Mouse (Mus musculus) ES-E14 (cell line): ENCODE results near the gene Grm4. TPM values are rescaled to one million over a fixed set of nuclear protein-coding genes. Genes with fewer than 3 reads are reported as not detected.
A peak's percentile ranks its signal among the peaks of the same experiment; 100 is the strongest.

Experiments
- DNase-seq: peaks from one replicate; pipeline ENCODE4 v3.0.0-alpha.2; 2013; ENCODE audit warnings: low read depth, low spot score
- H3K27ac ChIP-seq: 2 replicates; pipeline ENCODE4 v1.5.1; 2012; ENCODE audit warnings: low read depth, mild to moderate bottlenecking, low read length, moderate library complexity, mixed read lengths; ENCODE audit not compliant: poor library complexity, insufficient read depth, severe bottlenecking
- H3K36me3 ChIP-seq: 2 replicates; pipeline ENCODE4 v1.6.1; 2012; ENCODE audit warnings: mild to moderate bottlenecking, low read length, moderate library complexity, mixed read lengths; ENCODE audit not compliant: control insufficient read depth, poor library complexity, insufficient read depth, severe bottlenecking
- H3K4me1 ChIP-seq, 2 experiments: fragments of 150-350 bp in 1 of 2; sonication (generic) in 1 of 2; 2 replicates each; pipeline ENCODE4 v1.6.1; 2012; ENCODE audit warnings: low read length in 2 of 2, mild to moderate bottlenecking in 1 of 2, mixed read lengths in 1 of 2; ENCODE audit not compliant: control insufficient read depth in 2 of 2, insufficient read depth in 2 of 2, poor library complexity in 1 of 2
- H3K4me3 ChIP-seq, 2 experiments: fragments of 150-350 bp in 1 of 2; sonication (generic) in 1 of 2; 2 replicates each; pipeline ENCODE4 v1.5.1; 2012; ENCODE audit warnings: low read length in 2 of 2, low read depth in 1 of 2, mild to moderate bottlenecking in 1 of 2, mixed read lengths in 1 of 2; ENCODE audit not compliant: insufficient read depth in 1 of 2, poor library complexity in 1 of 2, severe bottlenecking in 1 of 2
- H3K9ac ChIP-seq: 2 replicates; pipeline ENCODE4 v1.6.1; 2012; ENCODE audit warnings: low read depth, mild to moderate bottlenecking, low read length, mixed read lengths; ENCODE audit not compliant: poor library complexity, insufficient read depth, severe bottlenecking
- H3K9me3 ChIP-seq: fragments of 150-350 bp; sonication (generic); 2 replicates; pipeline ENCODE4 v1.6.1; 2012; ENCODE audit warnings: low read depth, mild to moderate bottlenecking, low read length; ENCODE audit not compliant: control insufficient read depth, insufficient read depth
- CHD2 ChIP-seq: IDR thresholded peaks from 2 replicates; pipeline ENCODE4 v1.6.1; 2014; ENCODE audit warnings: mild to moderate bottlenecking, low read depth, low read length, inconsistent platforms
- HCFC1 ChIP-seq: IDR thresholded peaks from 2 replicates; pipeline ENCODE4 v1.6.1; 2012; ENCODE audit warnings: low read length, inconsistent platforms, borderline replicate concordance; ENCODE audit not compliant: insufficient read depth
- MAFK ChIP-seq: IDR thresholded peaks from 2 replicates; pipeline ENCODE4 v1.6.1; 2014; ENCODE audit warnings: mild to moderate bottlenecking, low read depth, low read length, inconsistent platforms; ENCODE audit not compliant: insufficient read depth
- ZC3H11A ChIP-seq: IDR thresholded peaks from 2 replicates; pipeline ENCODE4 v1.6.1; 2012; ENCODE audit warnings: low read depth, mild to moderate bottlenecking, inconsistent platforms, low read length, borderline replicate concordance
- ZNF384 ChIP-seq: IDR thresholded peaks from 2 replicates; pipeline ENCODE4 v1.6.1; 2012; ENCODE audit warnings: low read depth, low read length, inconsistent platforms
- in situ Hi-C, 2 experiments: fragments of 600-800 bp; cut with MboI; formaldehyde crosslinking; loops; one replicate each; pipeline ENCODE4 v1.15.1; 2025; ENCODE audit warnings: low sequenced_read_pairs in 2 of 2, inconsistent platforms in 1 of 2; ENCODE audit not compliant: unreplicated experiment in 2 of 2
- total RNA-seq: library from RNA; depleted of rRNA; stranded (reverse); fragments of 300-350 nt; gene quantifications from 2 replicates; pipeline ENCODE4 v1.2.3, GENCODE M21; 2012

Gene Grm4
- total RNA-seq, 1 experiment, result 0.49 TPM

GRCm38 (mm10) chr17:27564391-27565162, 43.4 kb upstream of the Grm4 start:
- peaks cover 26% of the 10 kb centered on the region for H3K36me3 ChIP-seq
- no peaks in the 10 kb centered on the region for H3K9me3 ChIP-seq
- H3K9ac ChIP-seq, result peak overlapping the region; percentile 59
- no peak for TF ChIP-seq CHD2
- TF ChIP-seq ZNF384, result no peak
- TF ChIP-seq MAFK, result no peak
- TF ChIP-seq ZC3H11A, result no peak
- no peak for TF ChIP-seq HCFC1
- peak overlapping the region; percentile 6; the same call in 1 of the 2 replicates for H3K27ac ChIP-seq
- H3K4me1 ChIP-seq, result peaks cover 7 to 13% of the 10 kb centered on the region in 2 experiments; a peak in 3 of 4 replicates
- in situ Hi-C loops, result no loop called here
- peak overlapping the region; percentile 69 for H3K4me3 ChIP-seq
- DNase-seq, result no peak

- no peak for TF ChIP-seq MAFK
- TF ChIP-seq HCFC1, result no peak
- TF ChIP-seq ZNF384, result no peak
- TF ChIP-seq CHD2, result no peak
- TF ChIP-seq ZC3H11A, result no peak
- H3K9ac ChIP-seq, result no peak overlapping the region
- no peak for DNase-seq
- H3K4me1 ChIP-seq, result peaks cover 7 to 13% of the 10 kb centered on the region in 2 experiments; a peak in 3 of 4 replicates
- no peak overlapping the region for H3K4me3 ChIP-seq
- H3K36me3 ChIP-seq, result peaks cover 26% of the 10 kb centered on the region
- in situ Hi-C loops, result no loop called here
- no peaks in the 10 kb centered on the region for H3K9me3 ChIP-seq
- no peak overlapping the region for H3K27ac ChIP-seq
Observed at GRCm38 (mm10) chr17:27563771-27564244, 42.6 kb upstream of the Grm4 start.

- Histone ChIP-seq H3K9ac (peak overlapping the region; percentile 7; the same call in 1 of the 2 replicates), H3K27ac (peak overlapping the region; percentile 62), H3K9me3 (no peaks in the 10 kb centered on the region), H3K4me1 (peaks cover 7 to 13% of the 10 kb centered on the region in 2 experiments; a peak in 3 of 4 replicates), H3K36me3 (peaks cover 28% of the 10 kb centered on the region), H3K4me3 (no peak overlapping the region)
- no peak for DNase-seq
- TF ChIP-seq MAFK (peak; percentile 74; the same call in 1 of the 2 replicates), CHD2 (no peak)
- in situ Hi-C loops, result no loop called here
Observed at GRCm38 (mm10) chr17:27561809-27562526, 40.8 kb upstream of the Grm4 start.

GRCm38 (mm10) chr17:27560926-27561480, 39.8 kb upstream of the Grm4 start:
- H3K9me3 ChIP-seq, result no peaks in the 10 kb centered on the region
- peaks cover 28% of the 10 kb centered on the region for H3K36me3 ChIP-seq
- no peak for DNase-seq
- H3K4me1 ChIP-seq, result peaks cover 7 to 13% of the 10 kb centered on the region in 2 experiments; a peak in 3 of 4 replicates
- H3K4me3 ChIP-seq, result no peak overlapping the region
- H3K27ac ChIP-seq, result 0 out of 2 replicates have a peak overlapping the region, but pooled peaks have one; percentile 11
- TF ChIP-seq MAFK (no peak), ZNF384 (no peak), HCFC1 (no peak), ZC3H11A (no peak), CHD2 (no peak)
- in situ Hi-C loops, result no loop called here
- no peak overlapping the region for H3K9ac ChIP-seq
